Mouse (Mus musculus): ENCODE measurements around the gene Plekho2.

The Plekho2 gene

DNA sequence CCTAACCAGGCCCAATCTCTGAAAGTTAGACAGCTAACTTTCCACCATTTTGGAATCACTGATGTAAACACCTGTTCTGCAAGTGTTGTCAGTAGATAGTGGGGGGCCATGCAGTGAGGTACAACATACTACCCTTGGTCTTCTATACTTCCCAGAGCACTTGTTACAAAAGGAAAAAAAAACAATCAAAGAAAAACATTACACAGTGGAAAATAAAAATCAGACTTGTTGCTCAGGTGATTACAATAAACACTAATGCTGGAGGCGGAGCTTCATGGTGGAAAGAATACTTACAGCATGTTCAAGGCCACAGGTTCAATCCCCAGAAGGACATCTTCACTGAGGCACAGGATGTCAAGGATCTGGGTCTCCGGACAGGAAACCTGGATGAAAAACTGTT lies 27.1 kb downstream of the Plekho2 start:
- DNase-seq: no peak

DNA sequence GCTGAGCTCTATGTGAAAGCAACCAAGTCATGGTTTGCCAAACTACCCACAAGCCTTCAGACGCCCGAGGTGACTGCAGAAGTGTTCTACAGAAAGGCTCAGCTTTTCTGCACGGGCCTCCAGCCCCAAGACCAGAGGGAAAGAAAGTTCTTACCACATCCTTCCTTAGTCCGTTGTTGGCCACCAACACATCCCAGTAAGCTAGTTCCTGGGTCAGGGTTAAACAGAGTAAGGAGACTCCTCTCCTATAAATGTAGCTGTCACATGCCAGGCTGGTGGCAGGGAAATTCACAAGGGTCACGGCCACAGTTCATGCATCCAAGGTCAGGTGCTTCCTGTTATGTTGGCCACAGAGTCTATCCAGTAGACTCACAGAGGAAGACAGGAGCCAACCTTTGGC lies 27.7 kb downstream of the Plekho2 start:
- peak in 1 of 2 experiments; percentile 39 for DNase-seq

DNA sequence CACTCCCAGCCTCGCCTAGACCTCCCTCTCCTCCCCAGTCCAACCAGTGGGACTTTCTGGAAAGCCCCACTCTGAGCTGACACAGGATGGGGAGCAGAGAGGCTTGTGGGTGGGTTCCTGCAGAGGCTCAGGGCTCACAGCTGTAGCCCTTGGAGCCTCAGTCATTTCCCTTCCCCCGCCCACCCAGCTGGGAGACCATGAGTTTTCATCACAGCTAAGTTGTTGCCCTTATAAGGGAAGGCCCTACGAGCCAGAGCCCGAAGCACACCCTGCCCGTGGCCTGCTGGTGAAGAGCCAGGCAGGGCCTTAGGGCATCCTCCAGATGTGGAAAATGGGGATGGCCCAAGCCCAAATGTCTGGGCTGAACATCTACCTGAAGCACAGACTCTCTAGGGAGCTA lies 28.8 kb downstream of the Plekho2 start:
- DNase-seq: peak; percentile 78 to 81

DNA sequence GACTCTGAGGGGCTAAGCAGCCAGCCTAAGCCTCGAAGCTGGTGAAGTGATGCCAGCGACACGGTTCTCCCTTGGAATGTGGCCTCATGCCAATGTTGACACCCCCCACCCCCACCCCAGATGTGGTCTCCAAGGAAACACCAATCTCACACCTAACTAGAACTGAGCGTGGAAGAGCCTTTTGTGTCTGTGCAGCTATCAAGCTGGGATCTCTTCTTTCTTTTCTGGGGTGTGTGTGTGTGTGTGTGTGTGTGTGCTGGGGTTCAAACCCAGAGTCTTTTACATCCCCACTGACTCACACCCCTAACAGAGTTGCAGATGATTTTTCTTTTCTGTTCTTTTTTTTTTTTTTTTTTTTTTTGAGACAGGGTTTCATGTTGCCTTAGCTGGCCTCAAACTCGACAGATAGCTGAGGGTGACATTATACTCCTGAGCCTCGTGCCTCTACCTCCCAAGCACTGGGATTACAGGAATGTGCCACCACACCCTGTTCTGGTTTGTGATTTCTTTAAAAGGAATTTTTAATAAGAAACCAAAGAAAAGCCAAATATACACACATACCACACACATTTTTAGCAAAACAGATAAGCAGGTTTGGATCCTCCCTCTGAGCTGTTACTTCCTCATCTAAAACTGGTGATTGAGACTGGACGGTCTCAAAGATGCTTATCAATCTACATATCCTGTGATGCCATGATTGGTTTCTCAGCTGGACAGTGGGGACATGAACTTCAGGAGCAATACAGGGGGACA lies 29.6 kb downstream of the Plekho2 start:
- no peak for DNase-seq

DNA sequence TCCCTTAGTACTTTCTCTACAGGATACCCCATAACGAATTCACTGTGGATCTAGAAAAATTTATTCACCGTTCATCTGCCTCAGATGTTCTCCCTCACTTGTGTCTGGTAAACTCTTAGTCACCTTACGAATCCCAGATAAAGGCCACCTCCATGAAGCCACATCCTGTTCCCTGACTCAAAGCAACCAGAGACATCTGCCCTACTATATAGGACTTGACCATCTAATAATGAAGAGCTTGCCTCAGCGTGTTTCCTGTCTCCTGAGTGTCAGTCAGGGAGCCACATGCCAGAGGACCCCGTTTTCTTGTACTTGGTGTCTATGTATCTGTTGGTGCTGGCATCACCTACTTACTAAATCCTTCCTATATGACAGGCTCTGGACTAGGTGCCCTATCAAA lies 30.2 kb downstream of the Plekho2 start:
- DNase-seq: no peak

DNA sequence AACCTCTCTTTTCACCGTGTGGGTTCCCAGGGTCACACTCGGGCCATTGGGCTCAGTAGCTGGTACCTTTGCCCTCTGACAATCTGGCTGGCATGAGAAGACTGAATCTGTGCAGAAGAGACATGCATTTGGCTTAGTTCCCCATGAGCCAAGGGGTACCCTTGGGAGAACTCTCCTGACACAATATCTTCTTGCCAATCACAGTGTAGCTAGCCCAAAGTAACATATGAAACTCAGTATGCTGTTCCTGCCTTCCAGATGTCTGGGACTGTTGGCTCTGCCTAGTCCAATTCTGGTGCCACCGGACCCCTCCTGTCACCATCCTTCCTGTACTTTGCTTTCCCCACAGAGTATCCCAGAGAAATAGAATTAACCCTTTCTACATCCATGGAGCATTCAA lies 30.7 kb downstream of the Plekho2 start:
- no peak for DNase-seq

DNA sequence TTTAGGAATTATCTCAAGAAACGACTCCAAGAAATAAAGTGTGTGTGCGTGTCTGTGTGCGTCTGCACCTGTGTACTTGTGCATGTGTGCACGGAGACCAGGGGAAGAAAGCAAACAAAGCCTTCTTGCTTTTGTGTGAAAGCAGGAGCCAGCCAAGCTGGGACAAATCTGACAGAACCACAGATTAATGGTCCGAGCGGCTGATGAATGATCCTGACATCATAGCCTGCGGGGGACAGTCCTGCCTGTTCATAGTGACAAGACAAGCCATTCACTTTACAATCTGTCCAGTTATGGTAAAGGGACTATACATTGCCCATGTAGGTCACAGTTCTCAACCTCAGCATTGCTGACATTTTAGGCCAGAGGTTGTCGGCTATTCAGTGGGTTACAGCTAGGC lies 31.5 kb downstream of the Plekho2 start:
- DNase-seq: no peak

DNA sequence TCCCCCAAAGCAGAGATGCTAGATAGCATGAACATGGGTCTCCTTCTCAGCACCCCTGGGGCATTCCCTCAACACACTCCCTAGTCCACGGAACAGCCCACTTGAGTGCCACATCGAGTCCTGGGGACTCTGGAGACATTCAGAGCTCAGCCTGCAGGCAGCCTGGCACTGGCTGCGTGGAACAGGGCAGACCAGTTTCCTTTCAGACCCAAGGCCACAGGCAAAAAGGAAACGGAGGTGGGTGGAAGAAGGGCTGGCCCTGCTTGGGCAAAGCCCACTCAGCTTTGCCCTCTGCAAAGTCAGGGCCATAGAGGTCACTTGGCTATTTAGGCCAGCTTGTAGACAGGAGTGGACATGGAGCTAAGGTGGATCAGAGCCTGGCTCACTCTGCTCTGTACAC lies 32.0 kb downstream of the Plekho2 start:
- DNase-seq: no peak

DNA sequence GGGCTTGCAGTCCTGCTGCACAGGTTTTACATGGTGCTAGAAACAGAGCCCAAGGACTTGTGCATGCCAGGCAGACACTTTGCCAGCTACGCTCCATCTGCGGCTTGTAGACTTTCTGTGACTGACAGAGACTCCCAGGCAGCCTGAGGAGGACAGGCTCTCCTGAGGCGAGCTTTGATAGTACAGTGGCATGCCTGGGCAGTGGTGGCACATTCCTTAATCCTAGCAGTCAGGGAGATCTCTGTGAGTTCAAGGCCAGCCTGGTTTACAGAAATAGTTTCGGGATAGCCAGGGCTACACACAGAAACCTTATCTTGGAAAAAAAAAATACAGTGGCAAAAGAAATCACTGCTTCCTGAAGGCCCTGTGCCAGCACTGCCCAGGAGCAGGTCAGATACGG lies 32.7 kb downstream of the Plekho2 start:
- DNase-seq: no peak

DNA sequence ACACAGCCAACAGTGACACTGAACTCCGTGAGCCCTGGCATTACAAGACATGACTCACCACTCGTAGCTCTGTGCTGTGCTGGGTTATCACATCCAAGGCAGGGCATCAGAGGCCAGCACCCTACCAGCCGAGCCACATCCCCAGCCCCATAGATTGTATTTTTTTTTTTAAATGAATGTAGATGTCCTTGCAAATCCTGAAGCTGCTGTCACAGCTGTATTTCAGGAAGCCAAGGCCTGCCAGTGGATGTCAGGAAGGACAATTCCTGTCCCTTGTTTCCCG lies 33.5 kb downstream of the Plekho2 start:
- no peak for DNase-seq

DNA sequence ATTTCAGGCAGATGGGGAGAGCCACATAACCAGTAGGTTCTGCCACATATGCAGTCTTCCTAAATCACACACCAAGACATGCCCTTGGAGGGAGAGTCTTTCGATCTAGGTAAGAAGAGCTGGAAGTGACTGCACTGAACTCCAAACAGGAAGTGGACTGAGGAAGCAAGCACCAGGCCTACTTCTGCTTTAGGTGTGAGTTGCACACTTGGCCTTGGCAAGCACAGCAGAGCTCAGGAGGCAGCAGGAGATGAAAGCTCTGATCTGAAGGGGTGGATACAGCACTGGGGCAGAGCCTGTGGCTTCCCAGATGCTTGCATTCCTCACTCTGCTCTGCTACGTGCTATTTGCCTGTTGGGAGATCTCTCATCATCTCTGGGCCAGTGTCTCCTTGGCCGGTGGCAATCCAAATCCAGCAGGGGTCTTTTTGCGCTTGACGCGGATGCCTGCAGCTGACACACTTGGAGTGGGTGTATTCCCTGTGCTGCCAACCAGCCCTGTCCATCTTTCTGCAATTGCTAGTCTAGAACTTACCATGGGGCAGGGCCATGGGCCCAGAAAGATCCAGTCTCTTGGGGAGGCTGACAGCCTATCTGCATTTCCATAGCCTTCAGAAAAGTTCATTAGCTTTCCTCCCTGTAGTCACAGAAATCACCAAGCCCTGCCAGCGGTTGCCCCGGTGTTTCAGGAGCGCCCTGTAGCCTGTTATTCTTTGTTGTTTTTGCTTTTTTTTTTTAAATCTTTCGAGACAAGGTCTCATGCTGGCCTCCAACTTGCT lies 34.0 kb downstream of the Plekho2 start:
- DNase-seq: peak in 1 of 2 experiments; percentile 46

DNA sequence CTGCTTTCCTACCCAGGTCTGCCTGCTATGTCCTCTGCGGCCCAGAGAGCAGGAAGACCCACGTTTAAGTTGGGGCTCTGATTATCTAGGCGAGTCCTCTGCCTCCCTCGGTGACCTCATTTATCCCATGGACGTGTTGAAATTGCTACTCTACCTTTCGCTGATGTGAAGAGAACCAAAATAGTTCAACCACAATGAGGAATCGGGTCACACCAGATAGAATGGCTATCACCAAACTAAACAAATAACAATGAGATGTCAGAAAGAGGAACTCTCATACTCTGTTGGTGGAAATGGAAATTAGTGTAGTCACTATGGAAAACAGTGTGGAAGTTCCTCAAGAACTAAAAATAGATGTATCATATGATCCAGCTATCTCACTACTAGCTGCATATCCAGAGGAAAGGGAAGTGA lies 37.7 kb downstream of the Plekho2 start:
- no peak for DNase-seq

DNA sequence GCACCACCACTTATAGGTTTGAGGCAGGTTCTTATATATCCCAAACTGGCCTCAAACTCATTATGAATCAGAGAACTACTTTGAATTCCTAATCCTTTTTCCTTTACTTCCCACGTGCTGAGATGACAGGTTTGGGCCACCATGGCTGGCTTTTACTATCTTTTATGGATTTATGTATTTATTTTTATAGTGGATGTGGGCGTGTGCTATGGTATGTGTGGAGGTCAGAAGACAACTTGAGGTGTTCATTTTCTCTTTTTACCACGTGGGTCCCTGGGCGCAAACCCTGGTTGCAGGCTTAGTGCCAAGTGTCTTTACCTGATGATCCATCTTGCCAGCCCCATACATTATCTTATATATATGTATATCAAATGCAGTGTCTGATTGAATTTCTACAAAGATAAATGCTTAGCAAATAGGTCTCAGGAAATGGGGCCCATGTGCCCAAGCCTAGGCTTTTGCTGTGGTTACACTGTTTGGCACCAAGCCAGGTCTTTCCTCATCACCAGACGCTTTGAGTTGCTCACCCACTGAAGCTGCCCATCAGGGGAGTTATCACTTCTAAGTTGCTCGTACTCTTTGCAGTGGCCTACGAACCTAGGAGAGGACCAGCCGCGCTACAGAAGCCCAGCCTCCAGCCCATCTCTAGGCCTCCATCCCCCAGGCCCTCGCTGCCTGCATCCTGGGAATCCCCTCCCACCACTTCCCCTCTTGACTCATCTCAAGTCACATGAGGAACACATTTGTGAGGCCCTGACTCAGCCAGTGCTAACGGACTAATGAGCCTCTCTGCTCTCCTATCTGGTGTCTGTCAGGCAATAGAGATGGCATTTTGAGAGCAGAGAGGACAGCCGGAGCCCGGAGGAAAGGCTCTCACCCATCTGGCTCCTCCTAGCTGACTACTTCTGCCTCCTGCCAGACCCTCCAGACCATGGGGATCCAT lies 38.4 kb downstream of the Plekho2 start:
- DNase-seq: peak; percentile 71 to 73

DNA sequence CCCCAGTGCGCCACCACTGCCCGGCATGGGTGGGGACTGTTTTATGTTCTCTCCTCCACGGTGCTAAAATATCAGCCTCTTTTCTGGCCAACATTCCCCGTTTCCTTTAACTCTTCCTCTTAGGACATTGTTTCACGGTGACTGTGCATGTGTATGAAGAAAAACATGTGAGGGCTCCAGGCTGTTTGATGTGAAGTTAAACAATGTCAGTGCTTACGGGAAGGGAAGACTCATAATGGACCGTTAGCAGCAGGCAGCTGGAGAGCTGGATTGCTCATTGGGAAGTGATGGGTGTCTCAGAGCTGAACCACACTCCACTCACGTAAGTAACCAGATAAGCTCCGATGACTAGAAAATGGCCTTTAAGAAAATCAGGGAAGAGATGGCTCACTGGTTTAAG lies 40.1 kb downstream of the Plekho2 start:
- no peak for DNase-seq

DNA sequence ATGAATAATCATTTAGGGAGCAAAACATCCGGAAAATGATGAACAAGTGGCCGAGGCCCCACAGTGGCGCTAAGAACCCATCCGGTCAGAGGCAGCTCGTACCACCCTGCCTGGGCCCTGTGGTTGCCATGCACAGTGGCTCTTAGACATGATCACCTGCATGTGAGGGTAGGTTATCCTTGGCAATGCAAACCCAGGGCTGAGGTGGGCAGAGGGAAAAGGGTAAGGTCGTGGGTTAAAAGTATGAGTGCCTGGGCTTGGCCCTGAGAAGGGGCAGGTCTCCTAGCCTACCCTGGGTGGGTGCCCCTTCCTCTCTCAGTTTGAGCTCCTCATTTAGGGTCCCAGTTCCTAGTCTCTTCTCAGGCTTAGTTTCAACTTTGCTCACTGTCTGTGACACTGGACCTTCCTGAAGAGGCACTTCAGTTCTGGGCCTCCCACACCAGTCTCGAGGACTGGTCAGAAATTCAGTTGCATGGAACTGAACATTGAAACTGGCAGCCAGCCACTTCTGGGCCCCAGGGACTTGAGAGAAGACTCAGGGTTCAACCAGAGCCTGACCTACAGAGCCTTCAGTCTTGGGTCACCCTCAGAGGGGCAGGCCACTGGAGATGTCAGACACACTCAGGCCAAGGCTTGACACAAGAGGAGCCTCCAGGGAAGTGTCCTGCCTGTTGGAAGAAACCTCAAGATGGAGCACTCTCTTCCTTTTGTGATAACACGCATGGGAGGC lies 41.8 kb downstream of the Plekho2 start:
- DNase-seq: no peak

DNA sequence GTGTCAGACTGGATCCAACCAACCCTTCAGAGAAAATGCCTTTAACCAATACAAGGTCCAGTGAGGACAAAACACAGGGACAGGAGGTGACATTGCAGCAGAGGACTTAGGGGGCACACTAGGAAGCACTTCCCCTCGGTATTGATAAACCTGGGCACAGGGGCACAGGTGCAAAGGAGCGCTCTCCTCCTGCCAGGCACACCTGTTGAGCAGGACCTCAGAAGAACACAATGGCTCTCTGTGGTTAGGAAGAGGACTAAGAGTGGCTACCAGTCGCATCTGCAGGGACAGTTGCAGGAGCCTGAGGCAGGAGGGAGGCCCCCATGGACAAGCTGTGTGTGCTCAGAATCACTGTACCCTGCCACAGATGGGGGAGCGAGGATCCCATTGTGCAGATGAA lies 43.3 kb downstream of the Plekho2 start:
- no peak for DNase-seq

DNA sequence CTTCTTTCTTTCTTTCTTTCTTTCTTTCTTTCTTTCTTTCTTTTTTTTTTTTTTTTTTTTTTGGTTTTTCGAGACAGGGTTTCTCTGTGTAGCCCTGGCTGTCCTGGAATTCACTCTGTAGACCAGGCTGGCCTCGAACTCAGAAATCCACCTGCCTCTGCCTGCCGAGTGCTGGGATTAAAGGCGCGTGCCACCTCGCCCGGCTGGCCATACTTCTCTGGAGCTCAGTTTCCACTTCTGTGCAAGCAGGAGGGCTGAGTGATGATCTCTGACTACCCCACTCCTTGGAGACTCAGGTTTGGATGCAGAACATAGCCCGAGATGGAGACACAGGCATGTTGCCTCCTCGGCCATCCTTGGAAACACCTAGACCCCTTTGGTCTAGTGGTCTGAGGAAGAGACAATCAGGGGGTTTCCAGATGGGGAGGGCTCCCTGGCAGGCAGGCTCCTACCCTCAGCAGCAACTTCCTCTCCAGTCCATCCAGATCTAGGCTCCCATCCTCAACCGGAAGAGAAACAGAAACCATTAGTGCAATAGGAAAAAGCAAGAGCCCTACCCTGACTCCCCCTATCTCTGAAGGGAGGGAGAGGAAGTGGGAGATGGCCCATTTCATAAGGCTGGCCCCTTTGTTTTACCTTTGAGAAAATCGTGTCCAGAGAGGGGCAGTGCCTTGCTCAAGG lies 43.9 kb downstream of the Plekho2 start:
- no peak for DNase-seq

DNA sequence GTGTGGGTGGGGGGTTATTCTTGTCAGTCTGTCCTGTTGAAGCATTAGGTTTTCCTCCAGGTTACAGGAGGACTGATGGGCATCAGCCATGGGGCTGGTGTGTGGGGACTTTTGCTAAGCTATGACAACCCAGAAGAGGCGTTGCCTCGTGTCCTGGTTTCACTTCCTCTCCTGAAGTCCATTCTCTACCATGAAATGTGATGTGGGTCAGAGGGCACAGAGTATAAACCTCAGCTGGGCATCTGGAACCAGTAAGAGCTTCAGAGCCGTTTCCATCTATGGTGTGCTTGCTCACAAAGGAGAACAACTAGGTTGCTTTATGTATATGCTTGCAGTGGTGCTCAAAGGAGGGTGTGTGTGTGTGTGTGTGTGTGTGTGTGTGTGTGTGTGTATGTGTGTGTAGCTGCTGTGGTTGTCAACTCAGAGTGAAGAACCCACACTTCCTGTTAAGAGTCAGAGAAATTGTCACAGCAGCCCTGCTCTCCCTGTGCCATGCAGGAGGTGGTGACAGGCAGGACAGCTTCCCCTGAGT lies 44.6 kb downstream of the Plekho2 start:
- peak; percentile 50 to 66 for DNase-seq

DNA sequence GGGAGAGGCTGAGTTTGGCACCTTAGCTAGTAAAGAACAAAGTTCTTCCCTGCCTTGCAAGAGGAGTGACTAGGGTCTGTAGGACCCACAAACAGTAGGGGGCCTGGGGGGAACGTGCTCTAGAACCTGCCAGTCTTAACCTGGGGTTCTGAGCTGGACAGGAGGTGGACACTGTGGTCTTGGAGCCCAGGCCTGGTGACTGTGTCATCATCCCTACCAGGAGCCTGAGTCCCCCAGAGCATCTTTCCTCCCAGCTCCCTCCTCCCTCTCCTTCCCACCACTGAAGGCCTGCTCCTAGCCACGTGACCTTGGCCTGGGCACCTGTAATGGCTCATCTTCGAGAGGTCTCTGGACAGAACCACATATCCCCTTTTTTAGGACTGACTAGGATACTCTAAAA lies 45.7 kb downstream of the Plekho2 start:
- DNase-seq: no peak

DNA sequence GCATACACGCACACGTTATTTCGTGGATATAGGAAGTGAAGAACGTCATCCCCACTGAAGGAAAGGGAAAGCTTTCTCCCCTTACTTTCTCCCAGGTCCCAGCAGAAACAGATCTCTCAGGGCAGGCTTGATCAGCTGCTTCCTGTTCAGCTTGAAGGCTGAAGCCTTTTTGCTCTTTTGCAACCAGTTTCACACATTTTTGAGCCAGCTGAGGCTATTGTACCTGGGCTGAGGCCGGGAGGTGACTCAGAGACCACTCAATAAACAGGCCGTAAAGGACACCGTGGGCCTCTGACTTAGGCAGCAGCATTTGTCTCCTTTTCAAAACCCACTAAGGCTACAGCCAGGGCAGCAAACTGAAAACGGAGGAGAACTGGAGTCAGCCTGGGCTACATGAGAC lies 46.9 kb downstream of the Plekho2 start:
- no peak for DNase-seq

DNA sequence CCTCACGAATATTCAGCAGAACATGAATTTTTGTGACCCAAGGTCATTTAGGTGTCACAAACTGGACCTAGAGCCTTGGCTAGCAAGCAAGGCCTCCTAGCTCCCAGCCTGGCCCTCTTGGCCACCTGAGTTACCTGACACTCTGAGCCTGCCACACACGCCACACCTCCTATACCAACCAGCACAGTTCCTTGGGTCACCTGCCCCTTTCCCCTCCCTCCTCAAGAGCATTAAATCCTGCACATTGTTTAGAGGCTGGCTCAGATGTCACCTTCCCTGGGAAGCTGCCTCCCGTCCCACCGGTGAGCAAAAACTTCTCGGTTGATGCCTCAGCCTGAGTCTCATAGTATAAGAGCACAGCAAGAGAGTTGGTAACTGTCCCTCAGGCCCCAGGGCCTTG lies 48.6 kb downstream of the Plekho2 start:
- DNase-seq: no peak

DNA sequence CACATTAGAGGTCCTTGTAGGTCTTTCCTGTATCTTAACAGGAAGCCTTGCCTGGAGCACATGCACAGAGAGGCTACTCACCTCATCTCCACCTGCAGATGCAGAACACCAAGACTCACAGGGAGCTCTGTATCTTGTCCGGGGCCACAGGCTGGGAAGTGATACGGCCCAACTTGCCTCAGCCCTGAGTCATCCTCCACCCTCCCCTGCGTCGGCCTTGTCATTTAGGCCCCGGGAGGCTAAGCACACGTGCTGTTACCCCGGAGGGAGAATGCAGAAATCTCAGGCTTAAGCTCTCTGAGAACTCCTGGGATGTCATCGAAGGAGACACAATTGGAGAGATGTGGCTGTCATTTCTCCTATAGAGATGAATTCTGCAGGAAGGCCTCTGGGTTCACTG lies 50.2 kb downstream of the Plekho2 start:
- no peak for DNase-seq
